Mouse (Mus musculus) spleen, embryonic (tissue): ENCODE results near the gene Zfyve26.
"Not testable (repeated sequence)": the region's sequence is repeated elsewhere in the genome, so short reads cannot be mapped to it uniquely, and the experiment has no call there.

Experiments used
- CTCF ChIA-PET: fragments of 350-600 bp; sonication (Branson Sonifier 250); formaldehyde crosslinking; loops from one replicate; lab custom pipeline; 2022; lab: Charles Lee

The Zfyve26 gene

DNA sequence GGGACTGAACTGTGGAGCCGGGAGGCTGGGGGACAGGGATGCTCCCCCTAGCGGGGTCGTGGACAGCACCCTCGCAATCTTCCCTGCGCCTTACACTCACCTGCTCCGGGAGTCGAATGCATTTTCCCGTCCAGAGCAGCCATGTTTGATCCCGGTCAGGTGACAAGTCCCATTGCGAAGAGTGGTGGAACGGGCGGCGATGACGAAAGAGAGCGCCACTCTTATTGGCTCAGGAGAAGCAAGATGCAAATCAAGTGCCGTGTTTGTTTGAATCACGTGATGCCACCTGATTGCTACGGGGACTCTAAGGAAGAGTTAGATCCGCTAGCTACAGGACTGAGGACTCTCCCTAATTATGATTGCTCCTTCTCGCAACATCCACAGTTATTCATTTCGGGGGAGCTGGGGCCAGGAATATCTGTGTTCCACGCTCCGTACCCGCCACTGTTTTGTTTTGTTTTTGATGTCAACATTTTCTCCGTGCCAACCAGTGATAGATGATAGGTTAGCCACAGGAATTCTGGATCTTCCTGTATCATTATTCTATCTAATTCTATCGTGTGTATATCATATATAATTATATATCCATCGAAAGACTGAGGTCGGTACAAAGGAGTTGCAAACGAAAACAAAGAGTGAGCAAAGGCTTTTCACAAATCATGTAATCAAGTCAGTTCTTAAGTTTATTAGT, at the start of gene Zfyve26:
TSS of gene Zfyve26 (minus strand) at position 179 of the 691 bp plus-strand sequence.
- CTCF ChIA-PET, result no interaction called here

DNA sequence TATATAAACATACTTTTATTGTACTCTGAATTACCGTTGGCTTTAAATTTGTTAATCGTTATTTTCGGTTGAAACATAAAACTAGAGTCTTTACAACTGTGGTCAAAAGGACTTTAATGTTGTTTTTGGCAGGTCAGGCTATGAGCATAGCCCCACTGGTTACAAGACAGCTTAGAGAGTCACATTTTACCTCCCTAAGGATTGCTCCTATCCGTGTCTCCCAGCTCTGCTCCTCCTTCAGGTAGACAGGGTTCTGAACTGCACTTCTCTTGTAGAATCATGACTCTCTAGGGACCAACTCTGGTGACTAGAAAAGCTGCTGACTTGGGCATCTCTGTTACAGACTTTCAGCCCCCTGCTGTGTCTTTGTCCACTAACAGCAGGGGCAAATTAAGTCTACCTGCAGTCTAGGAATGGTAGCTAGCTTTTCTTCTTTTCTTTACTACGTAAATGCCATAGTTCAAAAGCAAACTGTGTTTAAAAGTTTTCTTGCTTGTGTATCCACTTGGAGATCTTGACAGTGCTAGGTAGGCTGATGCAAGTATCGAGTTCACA, 45.3 kb upstream of the Zfyve26 start:
- CTCF ChIA-PET, result interaction anchor here (0.6 kb wide), 1 partner anchor 425 kb away, joined by 3 read pairs; no protein-coding TSS in a partner anchor

DNA sequence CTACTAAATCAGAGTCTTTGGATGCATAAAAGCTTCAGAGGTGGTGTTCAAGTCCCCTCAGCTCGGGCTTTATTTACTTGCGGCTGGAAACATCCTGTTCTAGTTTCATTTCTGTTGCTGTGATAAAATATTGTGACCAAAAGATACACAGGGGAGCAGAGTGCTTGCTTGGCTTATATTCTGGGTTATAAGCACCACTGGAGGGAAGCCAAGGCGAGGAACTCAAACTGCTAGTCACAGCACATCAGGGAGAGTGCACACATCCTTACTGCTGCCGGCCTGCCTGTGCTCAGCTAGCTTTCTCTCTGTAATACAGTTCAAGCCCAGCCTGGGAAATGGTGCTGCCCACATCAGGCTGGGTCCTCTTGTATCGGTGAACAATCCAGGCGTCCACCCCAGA, 44.4 kb upstream of the Zfyve26 start:
- CTCF ChIA-PET, result no interaction called here

DNA sequence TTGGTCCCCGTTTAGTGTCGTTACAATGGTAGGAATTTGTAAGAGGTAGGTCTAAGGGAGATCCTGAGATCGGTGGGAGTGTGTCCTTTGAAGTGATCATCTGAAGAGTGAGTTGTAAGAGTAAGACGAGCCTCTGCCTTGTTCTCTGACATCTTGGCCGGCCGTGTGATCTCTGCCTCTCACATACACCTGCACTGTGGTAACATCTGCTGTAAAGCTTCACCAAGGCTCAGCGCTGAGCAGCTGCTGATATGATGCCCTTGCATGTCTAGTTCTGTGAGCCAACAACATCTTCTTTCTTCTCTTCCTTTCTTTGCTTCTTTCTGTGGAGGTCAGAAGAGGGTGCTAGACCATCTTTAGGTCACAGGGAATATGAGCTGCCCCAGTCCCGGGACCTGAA, 42.7 kb upstream of the Zfyve26 start:
- CTCF ChIA-PET, result interaction anchor here (1.8 kb wide), 1 partner anchor 11 kb away, joined by 4 read pairs; no protein-coding TSS in a partner anchor

DNA sequence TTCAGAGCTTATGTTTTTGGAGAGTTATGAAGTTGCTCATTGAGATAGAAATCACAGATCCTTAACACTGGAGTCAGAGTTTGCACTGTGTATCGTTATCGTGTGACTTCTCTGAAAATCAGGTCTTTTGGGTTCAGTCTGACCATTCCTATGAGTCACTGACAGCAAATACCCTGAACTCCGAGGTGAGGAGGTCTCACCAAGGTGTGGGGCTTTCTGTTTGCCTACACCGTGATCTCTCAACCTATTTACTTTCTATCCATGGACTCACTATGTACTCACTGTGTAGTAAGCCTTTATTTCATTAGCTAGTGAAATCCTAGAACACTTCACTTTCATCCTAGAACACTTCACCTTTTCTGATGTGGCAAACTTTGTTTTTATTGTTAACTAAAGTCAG, 35.6 kb upstream of the Zfyve26 start:
- CTCF ChIA-PET, result no interaction called here

DNA sequence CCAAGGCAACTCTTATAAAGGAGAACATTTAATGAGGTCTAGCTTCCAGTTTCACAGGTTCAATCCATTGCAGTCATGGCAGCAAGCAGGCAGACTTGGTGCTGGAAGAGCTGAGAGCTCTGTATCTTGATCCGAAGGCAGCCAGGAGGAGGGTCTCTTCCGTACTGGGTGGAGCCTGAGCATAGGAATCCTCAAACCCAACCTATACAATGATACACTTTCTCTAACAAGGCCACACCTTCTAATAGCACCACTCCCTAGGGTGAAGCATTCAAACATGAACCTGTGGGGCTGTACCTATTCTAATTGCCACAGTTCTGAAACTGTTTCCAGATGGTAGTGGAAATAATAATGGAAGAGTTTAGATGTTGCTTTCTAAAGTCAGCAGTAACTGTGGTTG, 34.5 kb upstream of the Zfyve26 start:
- CTCF ChIA-PET, result no interaction called here

DNA sequence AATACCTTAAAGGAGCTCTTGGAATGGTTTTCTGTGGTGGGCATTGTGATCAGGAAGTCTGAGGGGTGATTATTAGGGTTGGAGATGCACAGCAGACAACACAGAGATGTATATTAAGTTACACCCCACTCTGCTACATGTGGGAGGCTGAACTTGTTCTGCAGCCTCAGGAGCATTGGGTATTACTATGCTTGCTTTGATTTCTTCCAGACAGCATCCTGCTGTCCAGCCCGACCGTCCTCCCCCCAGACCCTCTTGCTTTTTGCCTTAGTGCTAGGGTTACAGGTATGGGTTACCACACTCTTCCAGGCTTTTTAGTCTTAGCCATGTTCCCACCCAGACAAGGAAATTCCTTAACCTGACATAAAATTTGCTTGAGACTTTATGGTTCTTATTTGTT, 31.8 kb upstream of the Zfyve26 start:
- CTCF ChIA-PET, result interaction anchor here (1.6 kb wide), 1 partner anchor 10 kb away, joined by 4 read pairs; no protein-coding TSS in a partner anchor

DNA sequence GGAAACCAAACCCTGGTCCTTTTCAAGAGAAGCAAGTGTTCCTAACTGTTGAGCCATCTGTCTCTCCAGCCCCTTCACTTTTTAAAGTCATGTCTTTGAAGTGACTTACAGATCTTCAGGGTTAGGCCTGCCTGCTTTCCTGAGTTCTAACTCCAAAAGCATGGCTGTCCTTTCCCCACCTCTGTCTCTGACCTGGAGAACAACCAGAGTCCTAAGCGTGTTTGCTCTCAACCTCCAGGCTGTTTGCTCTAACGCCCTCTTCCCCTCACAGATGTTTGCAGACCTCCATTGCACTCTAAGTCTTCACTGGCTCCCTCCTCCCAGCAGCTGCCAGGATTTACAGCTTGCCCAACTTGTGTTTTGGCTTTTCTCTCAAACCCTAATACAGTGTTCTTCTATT, 30.6 kb upstream of the Zfyve26 start:
- CTCF ChIA-PET, result interaction anchor here (1.6 kb wide), 1 partner anchor 11 kb away, joined by 4 read pairs; no protein-coding TSS in a partner anchor

DNA sequence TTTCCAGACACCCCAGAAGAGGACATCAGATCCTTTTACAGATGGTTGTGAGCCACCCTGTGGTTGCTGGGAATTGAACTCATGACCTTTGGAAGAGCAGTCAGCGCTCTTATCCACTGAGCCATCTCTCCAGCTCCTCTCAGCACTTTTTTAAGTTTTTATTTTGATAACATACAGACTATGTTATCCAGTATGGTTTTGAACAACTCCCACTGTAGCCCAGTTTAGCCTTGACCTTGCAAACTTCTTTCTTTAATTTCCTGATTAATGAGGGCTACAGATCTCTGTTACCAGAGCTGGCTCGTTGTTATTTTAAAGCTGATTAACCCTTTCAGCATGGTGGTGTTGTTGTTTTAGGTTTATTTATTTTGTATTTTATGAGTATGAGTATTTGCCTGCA, 30.1 kb upstream of the Zfyve26 start:
- CTCF ChIA-PET, result no interaction called here

DNA sequence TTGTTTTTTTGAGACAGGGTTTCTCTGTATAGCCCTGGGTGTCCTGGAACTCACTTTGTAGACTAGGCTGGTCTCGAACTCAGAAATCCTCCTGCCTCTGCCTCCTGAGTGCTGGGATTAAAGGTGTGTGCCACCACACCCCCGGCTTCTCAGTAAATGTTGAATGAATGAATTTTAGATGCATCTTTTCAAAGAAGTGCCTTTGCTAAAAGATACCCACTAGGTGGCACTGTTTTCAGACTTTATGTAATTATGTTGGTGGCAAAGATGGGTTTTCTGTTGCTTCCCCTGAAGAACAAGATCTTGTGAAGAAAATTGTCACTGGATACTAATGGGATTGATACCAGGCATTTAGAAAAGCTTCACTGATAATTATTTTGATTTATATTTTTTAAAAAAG, 26.4 kb upstream of the Zfyve26 start:
- CTCF ChIA-PET, result not testable (repeated sequence)

DNA sequence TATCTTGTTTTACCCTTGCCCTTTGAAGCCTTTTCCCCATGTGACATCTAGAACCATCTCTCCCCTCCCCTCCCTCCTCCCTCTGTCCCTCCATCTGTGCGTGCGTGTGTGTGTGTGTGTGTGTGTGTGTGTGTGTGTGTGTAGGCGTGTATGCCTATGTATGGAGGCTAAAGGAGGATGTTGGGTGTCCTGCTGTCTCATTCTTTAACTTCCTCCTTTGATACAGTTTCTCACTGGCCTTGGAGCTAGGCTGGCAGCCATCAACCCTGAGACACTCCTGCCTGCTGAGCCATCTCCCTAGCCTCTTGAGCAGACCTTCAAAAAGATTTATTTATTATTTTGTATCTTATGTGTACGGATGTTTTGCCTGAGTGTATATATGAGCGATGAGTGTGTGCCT, 24.8 kb upstream of the Zfyve26 start:
- CTCF ChIA-PET, result no interaction called here

DNA sequence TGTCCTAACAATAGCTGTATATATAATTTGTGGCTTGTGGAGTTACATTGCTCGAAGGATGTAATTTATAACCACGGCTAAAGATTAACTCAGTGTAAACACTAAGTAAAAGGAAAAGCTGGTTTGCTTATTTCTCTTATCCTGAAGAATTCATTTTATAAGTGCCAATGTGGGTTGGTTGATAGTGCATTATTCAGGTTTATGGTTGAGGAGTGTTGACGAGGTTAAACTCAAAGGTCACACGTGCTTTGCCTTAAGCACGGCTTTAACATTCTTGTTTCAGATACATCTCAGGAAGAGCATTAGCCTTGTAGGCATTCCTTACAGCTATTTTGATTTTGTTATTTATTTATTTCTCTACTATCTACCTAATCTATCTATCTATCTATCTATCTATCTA, 21.2 kb upstream of the Zfyve26 start:
- CTCF ChIA-PET, result no interaction called here

DNA sequence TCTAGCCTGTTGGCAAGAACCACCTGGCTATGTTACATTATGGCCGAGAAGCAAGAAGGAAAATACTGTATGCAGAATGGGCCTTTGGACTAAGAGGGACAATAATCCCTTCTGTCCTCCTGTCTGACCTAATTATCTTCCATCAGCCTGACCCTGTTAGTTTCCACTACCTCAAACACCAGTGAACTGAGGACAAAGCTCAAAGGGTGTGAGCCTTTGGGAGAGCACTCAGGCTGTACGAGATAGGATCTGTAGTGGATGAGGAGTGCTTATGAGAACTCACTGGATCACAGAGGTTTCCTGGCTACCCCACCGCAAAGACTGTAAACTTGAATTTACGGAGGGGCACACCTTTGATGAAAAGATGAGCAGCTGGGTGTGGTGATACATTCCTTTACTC, 17.6 kb upstream of the Zfyve26 start:
- CTCF ChIA-PET, result no interaction called here

DNA sequence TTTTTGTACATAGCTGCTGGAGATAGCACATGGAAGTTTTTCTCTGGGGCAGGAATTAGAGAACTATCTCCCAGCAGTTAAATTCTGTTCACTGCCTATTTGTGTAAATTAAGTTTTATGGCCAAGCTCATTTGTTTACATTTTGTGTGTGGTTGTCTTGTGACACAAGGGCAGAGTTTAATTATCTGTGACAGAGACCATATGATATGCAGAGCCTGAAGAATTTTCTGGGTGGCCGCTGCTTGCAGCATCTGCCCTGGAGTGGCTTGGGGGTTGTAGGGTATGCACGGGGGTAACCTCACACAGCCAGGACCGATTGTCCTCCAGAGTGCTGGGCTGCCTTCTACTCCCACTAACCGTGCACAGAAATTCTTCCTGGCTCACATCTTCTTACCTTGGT, 9.9 kb upstream of the Zfyve26 start:
- CTCF ChIA-PET, result no interaction called here

DNA sequence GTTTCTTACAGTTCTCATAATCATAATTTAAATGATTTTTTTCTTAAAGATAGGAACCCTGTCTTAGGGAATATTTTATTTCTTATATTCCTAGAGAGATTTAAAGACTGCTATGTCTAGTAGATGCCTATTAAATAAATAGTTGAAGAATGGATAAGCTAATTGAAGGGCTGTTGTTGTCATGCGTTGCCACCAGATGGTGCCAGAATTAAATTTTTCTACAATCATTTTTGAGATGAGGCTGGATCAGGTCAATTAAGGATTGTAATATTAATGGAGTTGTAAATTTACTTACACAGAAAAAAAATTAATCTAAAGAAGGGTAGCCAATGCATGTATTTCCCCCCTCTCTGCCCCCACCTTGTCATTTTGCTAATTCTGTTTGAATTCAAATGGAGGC, 9.0 kb upstream of the Zfyve26 start:
- CTCF ChIA-PET, result interaction anchor here (0.7 kb wide), 1 partner anchor 1158 kb away, joined by 3 read pairs; no protein-coding TSS in a partner anchor

DNA sequence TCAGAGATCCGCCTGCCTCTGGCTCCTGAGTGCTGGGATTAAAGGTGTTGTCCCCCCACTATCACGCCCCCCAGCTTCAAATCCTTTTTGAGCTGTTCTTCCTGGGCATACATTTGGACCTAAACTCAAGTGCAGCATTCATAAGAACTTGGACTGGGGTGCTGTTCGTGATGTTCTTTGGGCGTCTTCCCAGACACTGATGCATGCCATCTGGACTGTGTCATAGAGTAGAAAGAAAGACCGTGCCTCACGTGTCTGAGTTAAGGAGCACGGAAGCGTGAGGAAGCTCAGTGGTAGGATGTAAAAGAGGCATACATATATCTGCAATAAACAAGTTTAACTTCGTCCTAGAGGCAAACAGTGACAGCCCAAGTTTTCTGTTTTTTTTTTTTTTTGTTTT, 5.7 kb upstream of the Zfyve26 start:
- CTCF ChIA-PET, result interaction anchor here (0.6 to 0.7 kb wide), 2 partner anchors 341 to 712 kb away, joined by 4 to 8 read pairs; no protein-coding TSS in a partner anchor

DNA sequence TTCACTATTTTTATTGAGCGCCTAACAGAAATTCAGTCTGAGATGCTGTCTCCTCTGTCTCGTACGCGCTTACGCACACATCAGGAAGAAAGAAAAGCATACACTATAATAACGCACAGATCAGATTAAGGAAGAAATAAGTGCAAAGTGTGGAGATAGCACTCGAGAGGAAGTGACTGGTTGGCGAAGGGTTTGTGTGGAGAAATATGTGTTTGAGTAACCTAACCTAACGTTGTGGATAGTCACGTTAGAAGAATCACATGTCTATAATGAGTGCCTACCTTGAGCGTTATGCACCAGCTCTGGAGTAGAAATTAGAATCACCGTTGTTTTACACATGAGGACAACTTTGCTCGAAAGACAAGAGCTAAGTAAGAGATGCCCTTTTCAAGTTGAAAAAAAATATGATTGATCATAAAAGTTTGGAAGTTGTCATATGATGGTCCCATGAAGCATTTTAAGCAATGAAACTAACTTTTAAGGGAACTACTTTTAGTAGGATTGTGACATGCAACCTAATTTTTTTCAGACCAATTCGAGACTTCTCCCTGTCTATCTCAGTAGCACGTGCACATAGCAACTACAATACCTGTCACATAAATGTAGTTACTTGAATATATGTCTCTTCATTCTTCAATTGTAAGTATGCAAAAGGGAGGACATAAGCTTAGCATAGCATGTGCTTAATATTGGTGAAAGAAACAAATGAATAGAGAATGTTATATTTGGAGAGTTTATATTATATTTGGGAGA, 2.0 kb upstream of the Zfyve26 start:
- CTCF ChIA-PET, result no interaction called here

DNA sequence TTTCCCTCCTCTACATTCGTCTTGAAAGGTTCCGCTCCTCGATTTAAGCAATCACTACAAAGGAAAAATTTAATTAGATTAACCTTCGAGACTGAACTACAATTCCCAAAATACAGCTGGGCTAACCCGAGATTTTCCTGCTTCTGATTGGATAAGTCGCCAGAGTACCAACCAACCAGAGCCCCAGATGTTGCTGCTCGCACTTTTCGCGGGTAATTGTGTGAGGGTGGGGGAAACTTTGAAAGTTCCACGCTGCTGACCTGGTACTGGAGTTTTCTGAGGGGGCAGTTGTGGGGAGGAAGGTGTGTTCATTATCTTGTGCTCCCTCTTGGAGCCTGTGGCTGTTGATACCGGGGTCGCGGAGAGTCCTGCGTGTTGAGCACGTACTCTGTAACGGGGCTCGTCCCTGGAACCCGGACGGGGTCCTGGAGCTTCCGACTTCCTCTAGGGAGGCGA, 1.0 kb upstream of the Zfyve26 start, which contains the start of gene Rad51b:
TSS of gene Rad51b (plus strand) at position 162 of the 456 bp plus-strand sequence.
- CTCF ChIA-PET, result interaction anchor here (0.6 kb wide), 2 partner anchors 104 to 1268 kb away, joined by 6 to 10 read pairs; no protein-coding TSS in a partner anchor

DNA sequence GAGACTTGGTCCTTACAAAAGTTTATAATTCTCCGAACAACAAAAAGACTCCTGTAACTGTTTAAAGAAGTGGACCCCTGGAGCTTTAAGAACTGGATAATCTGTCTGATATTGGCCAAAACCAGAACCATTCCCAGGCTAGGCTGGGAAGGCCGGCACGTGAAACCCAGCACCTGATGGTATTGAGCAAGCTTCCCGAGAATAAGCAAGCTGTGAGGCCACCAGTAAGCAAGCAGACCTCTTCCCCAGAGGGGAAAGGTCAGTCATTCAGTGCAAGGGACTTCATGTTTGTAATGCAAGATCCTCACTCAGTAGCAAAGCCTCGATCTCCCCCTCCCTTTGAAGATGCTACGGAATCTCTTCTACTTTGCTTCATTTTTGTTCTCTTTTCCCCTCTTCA, 3.2 kb downstream of the Zfyve26 start:
- CTCF ChIA-PET, result no interaction called here

DNA sequence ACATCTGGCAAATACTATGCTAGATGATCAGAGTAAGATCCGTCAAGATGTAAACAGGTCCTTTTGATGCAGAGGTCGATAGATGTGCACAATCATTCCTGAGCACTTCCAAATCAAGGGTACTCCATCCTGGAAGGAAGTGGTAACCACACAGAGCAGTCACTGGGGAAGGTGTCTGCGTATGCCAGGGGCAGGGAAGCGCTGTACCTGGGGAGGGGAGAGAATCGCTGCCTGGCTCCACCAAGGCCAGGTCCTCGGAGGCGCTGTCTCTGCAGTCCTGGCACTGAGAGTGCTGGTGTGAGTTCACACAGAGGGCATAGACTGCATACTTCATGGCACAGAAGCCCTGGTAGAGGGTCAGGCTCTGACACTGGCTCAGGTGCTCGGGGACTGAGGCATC, 13.5 kb downstream of the Zfyve26 start:
- CTCF ChIA-PET, result no interaction called here

DNA sequence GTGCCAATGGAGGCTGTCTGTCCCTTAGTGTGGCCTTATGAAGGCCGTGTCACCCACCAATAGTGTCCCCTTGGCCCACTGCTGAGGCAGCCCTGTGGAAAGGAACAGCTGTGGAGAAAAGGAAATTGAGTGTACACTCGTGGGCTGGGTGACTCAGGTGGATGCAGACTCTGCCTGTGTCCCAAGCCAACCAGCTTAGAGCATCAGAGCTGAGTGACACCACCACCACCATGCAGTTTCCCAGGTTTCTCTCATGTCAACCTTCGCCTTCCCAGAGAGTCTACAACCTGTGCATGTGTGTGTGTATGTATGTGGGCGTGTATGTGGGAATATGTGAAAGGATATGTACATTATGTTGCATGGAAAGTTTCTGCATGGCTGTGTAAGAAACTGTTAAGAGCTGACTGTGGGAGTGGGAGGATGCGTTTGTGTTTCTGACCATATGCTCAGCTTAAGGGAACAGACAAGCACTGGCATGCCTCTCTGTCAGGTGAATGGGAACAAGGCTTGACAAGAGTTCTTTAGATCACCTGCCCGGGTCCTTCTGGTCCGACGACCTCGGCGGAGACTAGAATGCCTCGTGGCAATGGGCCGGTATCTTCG, 16.5 kb downstream of the Zfyve26 start:
- CTCF ChIA-PET, result no interaction called here

DNA sequence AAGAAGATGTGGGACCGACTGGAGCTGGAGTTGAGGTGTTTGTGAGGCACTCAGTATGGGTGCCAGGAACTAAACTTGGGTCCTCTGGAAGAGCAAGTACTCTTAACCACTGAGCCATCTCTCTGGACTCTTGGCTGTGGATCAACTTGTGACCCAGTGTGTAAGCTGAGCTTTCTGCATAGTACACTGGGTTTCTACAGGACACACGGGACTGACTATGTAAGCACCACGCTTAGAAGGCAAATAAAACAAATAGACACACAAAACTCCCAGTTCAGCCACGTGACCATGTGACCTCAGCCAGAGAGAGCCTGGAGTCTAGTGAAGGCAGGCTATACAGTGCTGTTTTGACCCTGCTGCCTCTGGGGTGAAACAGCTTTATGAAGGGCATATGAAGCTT, 23.5 kb downstream of the Zfyve26 start:
- CTCF ChIA-PET, result interaction anchor here (0.6 kb wide), 1 partner anchor 35 kb away, joined by 4 read pairs; no protein-coding TSS in a partner anchor
